ENCODE assay signal across 12 mouse cellular contexts in the genomic region with DNA sequence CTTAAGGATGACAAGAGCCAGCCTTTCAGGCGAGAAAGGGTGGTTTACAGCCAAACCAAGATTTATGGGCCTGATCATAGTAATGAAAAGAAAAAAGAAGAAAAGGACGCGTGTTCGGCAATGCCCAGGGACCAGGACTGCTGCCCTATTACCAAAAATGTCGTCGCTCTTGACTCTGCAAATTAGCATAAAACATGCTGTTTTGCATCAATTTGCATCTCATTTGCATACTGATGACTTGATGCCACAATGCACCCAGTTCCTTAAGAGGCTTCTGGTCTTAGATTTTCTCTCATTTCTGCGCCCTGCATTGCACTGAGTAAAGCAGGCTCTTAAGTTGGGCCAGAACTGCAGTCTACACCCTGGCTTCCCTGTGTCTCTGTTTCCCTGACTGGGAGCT. TPM values are rescaled to one million over a fixed set of nuclear protein-coding genes. Genes with fewer than 3 reads are reported as not detected.
DNase-seq lines count a peak whose midpoint lies in the region; ATAC-seq lines count a peak whose summit lies in the region.
"Had no signal": no experiment of that assay in that cellular context is flagged by ENCODE, and none has a peak within 500 bp of the region (broad histone marks: within the 10 kb centered on the region; RNA-seq: fewer than 3 reads in every experiment).

No protein-coding gene starts in this region.

- peak overlapping the region; percentile 81 for H3K9ac ChIP-seq in neural tube, embryonic 11.5 days (ENCODE audit: low read length)
- peak overlapping the region; percentile 75 for H3K9ac ChIP-seq in forebrain, embryonic 16.5 days (replicated peaks; ENCODE audit: low read depth, low read length)
- H3K9ac ChIP-seq: kidney, embryonic 15.5 days; liver, embryonic 14.5 days had no signal

- peak overlapping the region; percentile 92 for H3K4me2 ChIP-seq in neural tube, embryonic 11.5 days (ENCODE audit: low read depth)
- H3K4me2 ChIP-seq in forebrain, embryonic 16.5 days (ENCODE audit: low read length) = peak overlapping the region; percentile 94

- H3K27ac ChIP-seq in neural tube, embryonic 11.5 days (ENCODE audit: low read depth, low read length) = peak overlapping the region; percentile 95
- peak overlapping the region; percentile 96 for H3K27ac ChIP-seq in forebrain, embryonic 16.5 days (ENCODE audit: low read length)
- peak overlapping the region; percentile 93 for H3K27ac ChIP-seq in midbrain, embryonic 10.5 days (replicated peaks)
- H3K27ac ChIP-seq: kidney, embryonic 15.5 days; liver, embryonic 14.5 days had no signal

- H3K27me3 ChIP-seq in neural tube, embryonic 11.5 days (ENCODE audit: control insufficient read depth, insufficient read depth, low read length) = peaks cover 33% of the 10 kb centered on the region
- H3K27me3 ChIP-seq in forebrain, embryonic 16.5 days (replicated peaks; ENCODE audit: control insufficient read depth, insufficient read depth, low read length) = no peaks in the 10 kb centered on the region
- peaks cover 95% of the 10 kb centered on the region for H3K27me3 ChIP-seq in midbrain, embryonic 10.5 days (ENCODE audit: low read depth, poor library complexity, severe bottlenecking)

- H3K4me1 ChIP-seq in neural tube, embryonic 11.5 days (ENCODE audit: control insufficient read depth, insufficient read depth, low read length) = peaks cover 29% of the 10 kb centered on the region
- H3K4me1 ChIP-seq in forebrain, embryonic 16.5 days (replicated peaks; ENCODE audit: control insufficient read depth, insufficient read depth, low read length) = peaks cover 51% of the 10 kb centered on the region
- H3K4me1 ChIP-seq in midbrain, embryonic 10.5 days = peaks cover 59% of the 10 kb centered on the region

- no peaks in the 10 kb centered on the region for H3K9me3 ChIP-seq in neural tube, embryonic 11.5 days (ENCODE audit: control insufficient read depth, low read length)
- H3K9me3 ChIP-seq in forebrain, embryonic 16.5 days (ENCODE audit: control insufficient read depth, low read length) = no peaks in the 10 kb centered on the region
- H3K9me3 ChIP-seq in midbrain, embryonic 10.5 days (replicated peaks) = no peaks in the 10 kb centered on the region
- H3K9me3 ChIP-seq: kidney, embryonic 15.5 days had no signal

- no peaks in the 10 kb centered on the region for H3K36me3 ChIP-seq in neural tube, embryonic 11.5 days (ENCODE audit: control insufficient read depth, insufficient read depth, low read length)
- H3K36me3 ChIP-seq in forebrain, embryonic 16.5 days (ENCODE audit: control insufficient read depth, insufficient read depth) = no peaks in the 10 kb centered on the region
- no peaks in the 10 kb centered on the region for H3K36me3 ChIP-seq in midbrain, embryonic 10.5 days
- H3K36me3 ChIP-seq: kidney, embryonic 15.5 days had no signal

- H3K4me3 ChIP-seq in neural tube, embryonic 11.5 days (ENCODE audit: low read depth, low read length) = no peak overlapping the region; the same call in 1 of the 2 replicates
- peak overlapping the region; percentile 53 for H3K4me3 ChIP-seq in forebrain, embryonic 16.5 days (replicated peaks; ENCODE audit: low read length)
- peak overlapping the region; percentile 68 for H3K4me3 ChIP-seq in midbrain, embryonic 10.5 days
- H3K4me3 ChIP-seq: kidney, embryonic 15.5 days had no signal

- WGBS in neural tube, embryonic 11.5 days = 6% methylated on average over 7 of the region's 7 CpGs
- WGBS in forebrain, embryonic 16.5 days = 2% methylated on average over 7 of the region's 7 CpGs
- WGBS in midbrain, embryonic 10.5 days = 7% methylated on average over 7 of the region's 7 CpGs

- ATAC-seq in neural tube, embryonic 11.5 days (ENCODE audit: insufficient read depth, low FRiP score, low TSS enrichment) = peak; percentile 57
- peak; percentile 75 for ATAC-seq in forebrain, embryonic 16.5 days

- DNase-seq in neural tube, embryonic 11.5 days (ENCODE audit: low spot score) = no peak
- DNase-seq in neural tube, embryonic 10.5 days (ENCODE audit: extremely low spot score, low spot score) = no peak
- no peak for DNase-seq in midbrain, embryonic 10.5 days (ENCODE audit: low spot score)
- DNase-seq in adrenal gland, postnatal 4 days (ENCODE audit: low spot score in 2 of 2) = no peak
- no peak for DNase-seq in heart, adult 11 months
- DNase-seq in heart, adult 9 months (ENCODE audit: low spot score in 2 of 2) = no peak
- DNase-seq in B cell, adult 2 months = no peak

RNA-seq across cellular contexts. Expression of a gene that starts 31.0 kb away (rescaled TPM):
- 23.0 and 25.1 TPM in 2 replicates for polyA plus RNA-seq in neural tube, embryonic 11.5 days (2014; fragmentation: Nextera tagmentation; extraction: Ambion mirVana)
- polyA plus RNA-seq in forebrain, embryonic 16.5 days (2015; fragmentation: Nextera tagmentation; extraction: Ambion mirVana) = 16.9 and 17.2 TPM in 2 replicates
- 2.2 and 4.7 TPM in 2 replicates for polyA plus RNA-seq in midbrain, embryonic 10.5 days (2016; fragmentation: Nextera tagmentation; extraction: Ambion mirVana)
- total RNA-seq in adrenal gland, postnatal 4 days (2021) = under 1 TPM; 0.53 to 0.59 TPM
- total RNA-seq: megakaryocyte, adult 5-6 weeks had no signal
- polyA plus RNA-seq: heart, postnatal 0 days had no signal

RNA-seq across cellular contexts. Expression of a gene that starts 54.0 kb away (rescaled TPM):
- polyA plus RNA-seq in neural tube, embryonic 11.5 days (2014; fragmentation: Nextera tagmentation; extraction: Ambion mirVana) = 1.0 and 1.1 TPM in 2 replicates
- polyA plus RNA-seq in forebrain, embryonic 16.5 days (2015; fragmentation: Nextera tagmentation; extraction: Ambion mirVana) = 1.5 and 1.9 TPM in 2 replicates
- 0.81 and 0.87 TPM in 2 replicates for polyA plus RNA-seq in midbrain, embryonic 10.5 days (2016; fragmentation: Nextera tagmentation; extraction: Ambion mirVana)
- 1 to 10 TPM; 2.4 to 6.2 TPM for total RNA-seq in adrenal gland, postnatal 4 days (2021)

RNA-seq across cellular contexts. Expression of a gene that starts 55.0 kb away (rescaled TPM):
- 17.5 and 18.8 TPM in 2 replicates for polyA plus RNA-seq in neural tube, embryonic 11.5 days (2014; fragmentation: Nextera tagmentation; extraction: Ambion mirVana)
- 11.4 and 13.6 TPM in 2 replicates for polyA plus RNA-seq in forebrain, embryonic 16.5 days (2015; fragmentation: Nextera tagmentation; extraction: Ambion mirVana)
- polyA plus RNA-seq in midbrain, embryonic 10.5 days (2016; fragmentation: Nextera tagmentation; extraction: Ambion mirVana) = 14.8 and 18.5 TPM in 2 replicates
- total RNA-seq in adrenal gland, postnatal 4 days (2021) = 10 to 100 TPM; 47.2 to 58.2 TPM
